In the genomic region with DNA sequence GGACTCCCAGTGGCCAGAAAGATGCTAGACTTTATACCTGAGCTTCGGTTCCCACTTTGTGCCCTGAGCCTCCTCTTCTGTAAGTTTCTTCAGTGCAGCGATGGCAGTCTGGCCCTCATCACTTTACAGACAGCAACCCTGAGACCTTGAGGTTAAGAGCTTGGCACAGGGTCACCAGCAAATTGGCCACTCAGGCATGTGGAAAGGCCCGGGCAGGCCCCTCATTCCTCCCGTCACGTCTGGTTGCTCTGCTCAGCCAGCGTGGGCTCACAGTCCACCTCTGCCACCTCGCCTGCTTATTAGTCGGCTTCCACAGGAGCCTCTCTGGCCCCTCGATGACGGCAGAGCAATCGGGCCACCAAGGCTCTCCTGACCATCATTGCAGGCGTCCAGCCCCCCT, we compare ENCODE assay signal across 25 mouse cellular contexts.
A peak's percentile ranks its signal among the peaks of the same experiment; 100 is the strongest.
DNase-seq lines count a peak whose midpoint lies in the region; ATAC-seq and TF ChIP-seq lines count a peak whose summit lies in the region.
"Had no signal": no experiment of that assay in that cellular context is flagged by ENCODE, and none has a peak within 500 bp of the region (broad histone marks: within the 10 kb centered on the region; RNA-seq: fewer than 3 reads in every experiment).

No protein-coding gene starts in this region.

- H3K4me2 ChIP-seq in kidney, embryonic 15.5 days = no peak overlapping the region
- H3K4me2 ChIP-seq in midbrain, embryonic 11.5 days = no peak overlapping the region
- no peak overlapping the region for H3K4me2 ChIP-seq in midbrain, embryonic 16.5 days (ENCODE audit: low read length)
- no peak overlapping the region for H3K4me2 ChIP-seq in hindbrain, embryonic 12.5 days (replicated peaks)
- no peak overlapping the region for H3K4me2 ChIP-seq in hindbrain, embryonic 14.5 days (replicated peaks)
- H3K4me2 ChIP-seq: embryonic facial prominence, embryonic 15.5 days; heart, embryonic 11.5 days; liver, embryonic 12.5 days had no signal

- H3K9ac ChIP-seq in kidney, embryonic 15.5 days = no peak overlapping the region
- H3K9ac ChIP-seq in midbrain, embryonic 11.5 days (ENCODE audit: low read length) = no peak overlapping the region
- no peak overlapping the region for H3K9ac ChIP-seq in midbrain, embryonic 16.5 days (ENCODE audit: low read depth, low read length)
- no peak overlapping the region for H3K9ac ChIP-seq in hindbrain, embryonic 12.5 days
- no peak overlapping the region for H3K9ac ChIP-seq in hindbrain, embryonic 14.5 days
- H3K9ac ChIP-seq: embryonic facial prominence, embryonic 15.5 days; liver, embryonic 12.5 days; liver, postnatal 0 days had no signal

- H3K36me3 ChIP-seq in kidney, embryonic 15.5 days = no peaks in the 10 kb centered on the region
- H3K36me3 ChIP-seq in midbrain, embryonic 11.5 days (ENCODE audit: control insufficient read depth, insufficient read depth, low read length) = no peaks in the 10 kb centered on the region
- no peaks in the 10 kb centered on the region for H3K36me3 ChIP-seq in midbrain, embryonic 16.5 days (ENCODE audit: control insufficient read depth, insufficient read depth, low read length)
- no peaks in the 10 kb centered on the region for H3K36me3 ChIP-seq in hindbrain, embryonic 12.5 days
- no peaks in the 10 kb centered on the region for H3K36me3 ChIP-seq in hindbrain, embryonic 14.5 days (replicated peaks; ENCODE audit: control insufficient read depth, insufficient read depth)
- H3K36me3 ChIP-seq: embryonic facial prominence, embryonic 15.5 days; liver, embryonic 12.5 days had no signal

- H3K4me1 ChIP-seq in kidney, embryonic 15.5 days = peaks cover 20% of the 10 kb centered on the region
- peaks cover 19% of the 10 kb centered on the region for H3K4me1 ChIP-seq in midbrain, embryonic 11.5 days (ENCODE audit: control insufficient read depth, insufficient read depth, low read length)
- H3K4me1 ChIP-seq in midbrain, embryonic 16.5 days (ENCODE audit: control insufficient read depth, insufficient read depth, low read length) = peaks cover 16% of the 10 kb centered on the region
- H3K4me1 ChIP-seq in hindbrain, embryonic 12.5 days = peaks cover 26% of the 10 kb centered on the region
- H3K4me1 ChIP-seq in hindbrain, embryonic 14.5 days (replicated peaks; ENCODE audit: control insufficient read depth, insufficient read depth, low read length) = peaks cover 15% of the 10 kb centered on the region
- H3K4me1 ChIP-seq: embryonic facial prominence, embryonic 15.5 days; liver, embryonic 12.5 days had no signal

- no peak overlapping the region for H3K4me3 ChIP-seq in kidney, embryonic 15.5 days (replicated peaks)
- no peak overlapping the region for H3K4me3 ChIP-seq in midbrain, embryonic 11.5 days (ENCODE audit: low read depth, low read length)
- H3K4me3 ChIP-seq in midbrain, embryonic 16.5 days (ENCODE audit: low read depth, low read length) = no peak overlapping the region
- no peak overlapping the region for H3K4me3 ChIP-seq in hindbrain, embryonic 12.5 days
- no peak overlapping the region for H3K4me3 ChIP-seq in hindbrain, embryonic 14.5 days (replicated peaks; ENCODE audit: low read length)
- H3K4me3 ChIP-seq in layer of hippocampus, adult 2 months = no peak overlapping the region
- H3K4me3 ChIP-seq: embryonic facial prominence, embryonic 15.5 days; gastrocnemius, adult 2 months; liver, embryonic 12.5 days had no signal

- H3K27ac ChIP-seq in kidney, embryonic 15.5 days = no peak overlapping the region
- H3K27ac ChIP-seq in midbrain, embryonic 11.5 days (ENCODE audit: low read depth, low read length) = no peak overlapping the region
- no peak overlapping the region for H3K27ac ChIP-seq in midbrain, embryonic 16.5 days (ENCODE audit: low read length)
- peak overlapping the region; percentile 60; the same call in 1 of the 2 replicates for H3K27ac ChIP-seq in hindbrain, embryonic 12.5 days
- H3K27ac ChIP-seq in hindbrain, embryonic 14.5 days = peak overlapping the region; percentile 67; the same call in 1 of the 2 replicates
- H3K27ac ChIP-seq in layer of hippocampus, adult 2 months = no peak overlapping the region
- H3K27ac ChIP-seq: embryonic facial prominence, embryonic 15.5 days; gastrocnemius, adult 2 months; liver, embryonic 12.5 days had no signal

- no peaks in the 10 kb centered on the region for H3K9me3 ChIP-seq in kidney, embryonic 15.5 days (replicated peaks)
- peaks cover 4% of the 10 kb centered on the region; the same call in 1 of the 2 replicates for H3K9me3 ChIP-seq in midbrain, embryonic 11.5 days (ENCODE audit: control insufficient read depth, low read length)
- H3K9me3 ChIP-seq in midbrain, embryonic 16.5 days (replicated peaks; ENCODE audit: control insufficient read depth, low read length, poor library complexity, severe bottlenecking) = no peaks in the 10 kb centered on the region
- H3K9me3 ChIP-seq in hindbrain, embryonic 12.5 days (replicated peaks) = peaks cover 4% of the 10 kb centered on the region; the same call in 1 of the 2 replicates
- H3K9me3 ChIP-seq in hindbrain, embryonic 14.5 days (ENCODE audit: control insufficient read depth, low read length) = peaks cover 6% of the 10 kb centered on the region; the same call in 1 of the 2 replicates
- H3K9me3 ChIP-seq: embryonic facial prominence, embryonic 15.5 days; liver, embryonic 12.5 days had no signal

- TF ChIP-seq CTCF in layer of hippocampus, adult 2 months (conservative IDR thresholded peaks at IDR 0.05) = no peak

- no peak for DNase-seq in kidney, adult 18-20 months
- peak; percentile 88 for DNase-seq in midbrain, embryonic 11.5 days (ENCODE audit: low spot score, missing footprints)
- DNase-seq in hindbrain, embryonic 14.5 days (ENCODE audit: low spot score) = no peak
- DNase-seq in layer of hippocampus, adult 9-10 months (ENCODE audit: low spot score) = no peak
- DNase-seq in layer of hippocampus, adult 2 months (ENCODE audit: low spot score in 2 of 2) = no peak
- DNase-seq: adrenal gland, adult 8-10 months; B cell, adult 2 months; cerebellum, adult 2 months; cerebellum, postnatal 14 days; gastrocnemius, adult 2 months; gastrocnemius, postnatal 36 days; heart, adult 18-20 months; heart, postnatal 36 days; kidney, postnatal 25 days; layer of hippocampus, postnatal 36 days; left cerebral cortex, postnatal 4 days; liver, postnatal 0 days; lung, postnatal 36 days had no signal

- 53% methylated on average over 12 of the region's 12 CpGs for whole genome bisulfite sequencing in kidney, embryonic 15.5 days
- 64% methylated on average over 12 of the region's 12 CpGs for WGBS in midbrain, embryonic 11.5 days
- 56% methylated on average over 12 of the region's 12 CpGs for WGBS in midbrain, embryonic 16.5 days
- 50% methylated on average over 12 of the region's 12 CpGs for WGBS in hindbrain, embryonic 12.5 days
- 52% methylated on average over 12 of the region's 12 CpGs for WGBS in hindbrain, embryonic 14.5 days

- 0 out of 2 replicates have a peak, but pooled peaks cover 3% of the 10 kb centered on the region for H3K27me3 ChIP-seq in kidney, embryonic 15.5 days
- H3K27me3 ChIP-seq in midbrain, embryonic 11.5 days (ENCODE audit: control insufficient read depth, insufficient read depth, low read length) = no peaks in the 10 kb centered on the region
- no peaks in the 10 kb centered on the region for H3K27me3 ChIP-seq in midbrain, embryonic 16.5 days (ENCODE audit: control insufficient read depth, insufficient read depth, low read depth, low read length)
- H3K27me3 ChIP-seq in hindbrain, embryonic 12.5 days = no peaks in the 10 kb centered on the region
- H3K27me3 ChIP-seq in hindbrain, embryonic 14.5 days (ENCODE audit: control insufficient read depth, insufficient read depth, low read length) = no peaks in the 10 kb centered on the region
- H3K27me3 ChIP-seq: embryonic facial prominence, embryonic 15.5 days; liver, embryonic 12.5 days had no signal

- ATAC-seq in kidney, embryonic 15.5 days (replicated peaks; ENCODE audit: low FRiP score) = peak; percentile 69; the same call in 1 of the 2 replicates
- ATAC-seq in midbrain, embryonic 11.5 days (ENCODE audit: low FRiP score) = no peak
- ATAC-seq in midbrain, embryonic 16.5 days = no peak
- no peak for ATAC-seq in hindbrain, embryonic 12.5 days (ENCODE audit: low FRiP score)
- no peak for ATAC-seq in hindbrain, embryonic 14.5 days (ENCODE audit: low FRiP score)
- ATAC-seq: intestine, postnatal 0 days; liver, embryonic 12.5 days; liver, postnatal 0 days had no signal

Comparison
In these comparisons a context has a peak if more than half of its experiments do, and no peak if none do; other contexts are left out.
1. H3K27ac ChIP-seq: peak in hindbrain, embryonic 12.5 days (single experiment) and hindbrain, embryonic 14.5 days (single experiment); none in kidney, embryonic 15.5 days (single experiment), midbrain, embryonic 11.5 days (single experiment), midbrain, embryonic 16.5 days (single experiment) and layer of hippocampus, adult 2 months (single experiment).